Comparison of ENCODE assay signal across 8 mouse cellular contexts in the genomic region with DNA sequence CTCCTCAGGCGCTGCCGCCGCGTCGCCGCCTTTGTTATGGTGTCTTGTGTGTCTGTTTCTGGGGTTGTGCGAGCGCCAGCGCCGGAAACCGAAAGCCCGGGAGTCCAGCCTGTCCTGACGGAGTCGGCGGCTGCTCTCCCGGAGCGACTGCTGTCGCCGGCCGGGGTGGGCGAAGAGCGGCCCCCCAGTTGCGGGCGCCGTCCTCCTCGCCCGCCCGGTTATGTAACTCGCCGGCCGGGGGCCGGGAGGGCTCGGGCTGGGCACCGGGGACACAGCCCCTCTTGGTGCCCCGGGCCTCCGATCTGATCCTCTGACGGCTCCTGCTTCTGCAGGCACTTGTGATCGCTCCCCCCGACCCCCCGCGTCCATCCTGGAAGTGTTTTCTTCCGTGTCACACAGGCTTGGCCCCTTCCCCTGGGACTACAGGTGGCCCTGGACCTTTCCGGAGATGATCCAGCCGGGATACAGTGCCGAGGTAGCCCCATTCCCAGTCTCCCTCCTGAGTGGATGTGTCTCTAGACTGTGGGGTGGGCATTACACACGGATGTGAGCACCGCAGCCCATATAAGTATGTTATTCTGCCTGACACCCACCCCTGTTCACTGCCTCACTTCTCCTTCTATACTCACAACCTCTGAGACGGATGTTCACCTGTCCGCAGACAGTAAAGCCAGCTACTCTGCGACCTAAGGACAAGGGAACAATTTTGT. TPM values are rescaled to one million over a fixed set of nuclear protein-coding genes. Genes with fewer than 3 reads are reported as not detected.
A peak's percentile ranks its signal among the peaks of the same experiment; 100 is the strongest.
DNase-seq lines count a peak whose midpoint lies in the region; ATAC-seq and TF ChIP-seq lines count a peak whose summit lies in the region.

No protein-coding gene starts in this region.

- H3K9me3 ChIP-seq in stomach, embryonic 15.5 days = no peaks in the 10 kb centered on the region

- peak overlapping the region; percentile 63 for H3K4me2 ChIP-seq in stomach, embryonic 15.5 days

- CTCF ChIA-PET in Patski (lab: Charles Lee) = interaction anchor here (1.1 kb wide), 1 partner anchor 34 kb away, joined by 3 read pairs; no protein-coding TSS in a partner anchor

- in situ Hi-C loops in Patski (cut with MboI; ENCODE audit: low pct_unique_long_range_greater_than_20kb) = no loop called here

- H3K27ac ChIP-seq in embryonic fibroblast, embryonic 13.5 days (ENCODE audit: insufficient read depth, low read length) = 0 out of 2 replicates have a peak overlapping the region, but pooled peaks have one; percentile 36
- H3K27ac ChIP-seq in stomach, embryonic 15.5 days = peak overlapping the region; percentile 87

- ATAC-seq in Patski = peak; percentile 23
- peak; percentile 52 for ATAC-seq in inflammation-experienced regulatory T-cells, adult 6 months
- peak; percentile 51 for ATAC-seq in stomach, embryonic 15.5 days (ENCODE audit: insufficient read depth, low FRiP score, low read depth)

- TF ChIP-seq CTCF in Patski (IDR thresholded peaks at IDR 0.05) = no peak
- no peak for TF ChIP-seq CTCF in embryonic fibroblast, embryonic 13.5 days (IDR thresholded peaks at IDR 0.05; ENCODE audit: borderline replicate concordance, insufficient read depth, low read length)

- peaks cover 4% of the 10 kb centered on the region; the same call in 1 of the 2 replicates for H3K4me1 ChIP-seq in embryonic fibroblast, embryonic 13.5 days (ENCODE audit: control insufficient read depth, insufficient read depth, low read length)
- H3K4me1 ChIP-seq in stomach, embryonic 15.5 days = peaks cover 12% of the 10 kb centered on the region

- POLR2A ChIA-PET in Patski (lab: Charles Lee) = no interaction called here

- DNase-seq in kidney, adult 9 months = peak; percentile 11
- DNase-seq in kidney, postnatal 14 days = no peak
- no peak for DNase-seq in Patski (ENCODE audit: low read depth, low spot score)
- DNase-seq in lung, postnatal 36 days = peak; percentile 1
- no peak for DNase-seq in urinary bladder, postnatal 10 days (ENCODE audit: low spot score)

- H3K27me3 ChIP-seq in Patski = no peaks in the 10 kb centered on the region
- no peaks in the 10 kb centered on the region for H3K27me3 ChIP-seq in stomach, embryonic 15.5 days (replicated peaks)

- H3K9ac ChIP-seq in stomach, embryonic 15.5 days = peak overlapping the region; percentile 79

- H3K36me3 ChIP-seq in stomach, embryonic 15.5 days = no peaks in the 10 kb centered on the region

- peak overlapping the region; percentile 94 for H3K4me3 ChIP-seq in embryonic fibroblast, embryonic 13.5 days (ENCODE audit: insufficient read depth, low read length)
- H3K4me3 ChIP-seq in stomach, embryonic 15.5 days (replicated peaks) = peak overlapping the region; percentile 71

- 2% methylated on average over 50 of the region's 50 CpGs for WGBS in stomach, embryonic 15.5 days

- no peak for TF ChIP-seq POLR2A in embryonic fibroblast, embryonic 13.5 days (IDR thresholded peaks at IDR 0.05; ENCODE audit: low read depth, low read length)

RNA-seq across cellular contexts. Expression of a gene that starts 0.7 kb away (rescaled TPM):
- polyA plus RNA-seq in Patski (2021) = 13.7 TPM
- 10.9 and 17.6 TPM in 2 replicates for polyA plus RNA-seq in embryonic fibroblast, embryonic 13.5 days (2011; ENCODE audit: insufficient read length, low read depth, missing spikeins)
- polyA plus RNA-seq in inflammation-experienced regulatory T-cells, adult 6 months (2017; shearing (Covaris generic)) = 10 to 100 TPM; 15.2 to 21.7 (median 17.3) TPM
- 15.9 and 18.0 TPM in 2 replicates for polyA plus RNA-seq in stomach, embryonic 15.5 days (2015; fragmentation: Nextera tagmentation; extraction: Ambion mirVana)

RNA-seq across cellular contexts. Expression of a gene that starts 55.2 kb away (rescaled TPM):
- polyA plus RNA-seq in Patski (2021) = not detected
- not detected in 2 replicates for polyA plus RNA-seq in embryonic fibroblast, embryonic 13.5 days (2011; ENCODE audit: insufficient read length, low read depth, missing spikeins)
- under 1 TPM in 2 of 3 experiments, not detected in 1; 0.15 to 0.20 TPM for polyA plus RNA-seq in inflammation-experienced regulatory T-cells, adult 6 months (2017; shearing (Covaris generic))
- 0.28 TPM in 2 replicates for polyA plus RNA-seq in stomach, embryonic 15.5 days (2015; fragmentation: Nextera tagmentation; extraction: Ambion mirVana)

Comparison
In these comparisons a context has a peak if more than half of its experiments do, and no peak if none do; other contexts are left out.
1. DNase-seq: peak in kidney, adult 9 months (single experiment) and lung, postnatal 36 days (single experiment); none in kidney, postnatal 14 days (single experiment), Patski (single experiment) and urinary bladder, postnatal 10 days (single experiment).
2. Peak in every context shown above with its lines, with median percentiles within 50 percentile points of each other: ATAC-seq.